Mouse (Mus musculus): ENCODE measurements around the gene Gm45844. TPM values are rescaled to one million over a fixed set of nuclear protein-coding genes. Genes with fewer than 3 reads are reported as not detected.
A peak's percentile ranks its signal among the peaks of the same experiment; 100 is the strongest.
"Not testable (repeated sequence)": the region's sequence is repeated elsewhere in the genome, so short reads cannot be mapped to it uniquely, and the experiment has no call there.

Gm45844 gene
- 2.3 and 3.1 TPM in 2 replicates for polyA plus RNA-seq (2015; fragmentation: Nextera tagmentation; extraction: Ambion mirVana)

DNA sequence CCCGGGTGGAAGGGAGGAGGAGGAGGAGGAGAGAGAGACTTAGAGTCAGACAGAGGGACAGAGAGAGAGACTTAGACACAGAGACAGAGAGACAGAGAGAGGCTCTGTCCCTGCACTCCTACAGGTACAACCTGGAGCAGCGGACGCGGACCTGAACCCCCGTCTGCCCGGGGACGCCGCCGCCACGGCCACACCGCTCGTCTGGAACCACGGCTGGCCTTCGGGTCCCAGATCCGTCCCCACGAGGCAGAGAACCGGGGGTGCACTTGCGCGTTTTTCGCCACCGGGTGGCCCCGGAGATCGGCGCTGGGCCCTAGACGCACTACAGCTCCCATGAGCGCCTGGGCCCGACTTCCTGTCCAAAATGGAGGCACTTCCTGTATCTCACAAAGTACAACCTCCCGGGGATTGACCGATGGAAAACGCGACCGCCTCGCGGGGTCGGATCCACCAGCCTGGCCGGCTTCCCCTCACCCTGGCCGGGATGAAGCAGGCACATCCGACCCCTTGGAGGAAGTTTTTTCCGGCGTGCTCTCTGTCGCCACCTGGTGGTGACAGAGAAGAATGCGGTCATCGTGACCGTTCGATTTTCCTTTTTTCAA, at the start of gene Gm45844:
Gm45844 (minus strand) TSS at position 324 of the 602 bp plus-strand sequence.
- H3K27ac ChIP-seq (ENCODE audit: low read length): 0 out of 2 replicates have a peak within 1 kb of the TSS, but pooled peaks have one; percentile 3
- 44% methylated on average over 45 of the region's 45 CpGs for WGBS
- H3K9me3 ChIP-seq (replicated peaks; ENCODE audit: control insufficient read depth, low read length); H3K4me1 ChIP-seq (ENCODE audit: control insufficient read depth, insufficient read depth, low read length); H3K36me3 ChIP-seq (ENCODE audit: control insufficient read depth, insufficient read depth); H3K27me3 ChIP-seq (ENCODE audit: control insufficient read depth, insufficient read depth, low read length): not testable (repeated sequence)
- ATAC-seq (replicated peaks; ENCODE audit: extremely low read depth, insufficient read depth, low FRiP score): peak; percentile 99
- peak within 1 kb of the TSS; percentile 35 for H3K4me2 ChIP-seq (ENCODE audit: low read depth, low read length)
- H3K9ac ChIP-seq (ENCODE audit: low read length): peak within 1 kb of the TSS; percentile 49
- peak within 1 kb of the TSS; percentile 33 for H3K4me3 ChIP-seq (ENCODE audit: low read length)

DNA sequence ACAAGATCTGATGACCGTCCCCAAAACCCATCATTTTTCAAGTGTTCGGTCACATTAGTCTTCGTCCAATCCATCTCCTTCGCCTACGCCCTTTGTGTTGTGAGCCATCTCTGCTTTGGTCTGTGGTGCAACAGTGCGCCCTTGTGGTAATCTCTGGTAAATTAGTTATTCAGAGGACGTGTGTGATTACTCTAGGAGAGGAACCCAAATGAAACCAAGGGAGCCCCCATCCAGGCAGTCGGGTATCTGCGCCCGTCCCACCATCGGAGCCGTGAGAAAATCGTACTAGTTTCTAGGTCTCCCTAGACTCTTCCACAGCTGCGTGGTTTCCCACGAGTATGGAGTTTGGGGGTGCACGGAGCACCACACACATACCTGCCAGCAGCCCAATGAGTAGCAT, 17.5 kb upstream of the Gm45844 start:
- H3K27me3 ChIP-seq (ENCODE audit: control insufficient read depth, insufficient read depth, low read length): no peaks in the 10 kb centered on the region
- ATAC-seq (replicated peaks; ENCODE audit: extremely low read depth, insufficient read depth, low FRiP score): no peak
- no peak overlapping the region for H3K4me2 ChIP-seq (ENCODE audit: low read depth, low read length)
- H3K4me1 ChIP-seq (ENCODE audit: control insufficient read depth, insufficient read depth, low read length): peaks cover 3% of the 10 kb centered on the region; the same call in 1 of the 2 replicates
- H3K36me3 ChIP-seq (ENCODE audit: control insufficient read depth, insufficient read depth): peaks cover 35% of the 10 kb centered on the region
- 77% methylated on average over 16 of the region's 16 CpGs for WGBS
- H3K9me3 ChIP-seq (replicated peaks; ENCODE audit: control insufficient read depth, low read length): no peaks in the 10 kb centered on the region
- H3K27ac ChIP-seq (ENCODE audit: low read length): no peak overlapping the region
- no peak overlapping the region for H3K4me3 ChIP-seq (ENCODE audit: low read length)
- H3K9ac ChIP-seq (ENCODE audit: low read length): no peak overlapping the region

DNA sequence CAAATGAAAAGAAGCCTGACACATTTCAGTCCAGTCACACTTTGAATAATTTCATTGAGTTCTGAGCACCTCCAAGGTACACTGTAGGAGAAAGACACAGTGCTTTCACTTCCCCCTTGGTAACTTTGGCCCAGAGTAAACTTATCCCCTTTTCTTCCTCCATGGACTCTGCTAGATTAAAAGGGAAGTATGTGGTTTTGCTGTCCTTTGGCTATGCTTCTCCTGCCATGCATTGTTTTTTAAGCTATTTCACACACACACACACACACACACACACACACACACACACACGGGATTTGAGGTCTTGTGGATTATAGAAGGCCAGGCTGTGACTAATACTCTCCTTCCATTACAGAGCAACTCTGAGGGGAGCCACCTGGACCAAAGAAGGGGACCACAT, 3.3 kb upstream of the Gm45844 start:
- Histone ChIP-seq H3K9me3 (replicated peaks; ENCODE audit: control insufficient read depth, low read length) (peaks cover 3% of the 10 kb centered on the region), H3K9ac (ENCODE audit: low read length) (no peak overlapping the region), H3K4me3 (ENCODE audit: low read length) (no peak overlapping the region), H3K4me2 (ENCODE audit: low read depth, low read length) (no peak overlapping the region), H3K36me3 (ENCODE audit: control insufficient read depth, insufficient read depth) (peaks cover 16% of the 10 kb centered on the region), H3K4me1 (ENCODE audit: control insufficient read depth, insufficient read depth, low read length) (no peaks in the 10 kb centered on the region), H3K27me3 (ENCODE audit: control insufficient read depth, insufficient read depth, low read length) (no peaks in the 10 kb centered on the region), H3K27ac (ENCODE audit: low read length) (no peak overlapping the region)
- no peak for ATAC-seq (replicated peaks; ENCODE audit: extremely low read depth, insufficient read depth, low FRiP score)
- 70% methylated on average over 1 of the region's 1 CpGs for WGBS

DNA sequence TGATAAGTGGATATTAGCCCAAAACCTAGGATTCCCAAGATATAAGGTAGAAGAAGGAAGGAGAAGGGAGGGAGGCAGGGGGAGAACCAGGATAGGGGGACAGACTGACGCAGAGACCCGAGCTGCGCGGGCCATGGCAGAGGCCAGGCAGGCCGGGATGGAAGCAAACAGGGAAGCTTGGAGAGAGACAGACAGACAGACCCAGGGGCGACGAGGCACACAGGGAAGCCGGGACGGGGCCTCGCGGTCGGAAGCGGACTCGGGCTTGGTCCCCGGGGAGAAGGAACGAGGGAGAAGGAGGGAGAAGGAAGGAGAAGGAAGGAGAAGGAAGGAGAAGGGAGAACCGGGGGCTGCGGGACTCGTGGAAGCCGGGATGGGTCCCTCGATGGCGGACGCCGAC, 533 bp downstream of the Gm45844 start:
- peak; percentile 14 for ATAC-seq (replicated peaks; ENCODE audit: extremely low read depth, insufficient read depth, low FRiP score)
- 65% methylated on average over 23 of the region's 24 CpGs for whole genome bisulfite sequencing
- H3K36me3 ChIP-seq (ENCODE audit: control insufficient read depth, insufficient read depth); H3K27me3 ChIP-seq (ENCODE audit: control insufficient read depth, insufficient read depth, low read length); H3K9me3 ChIP-seq (replicated peaks; ENCODE audit: control insufficient read depth, low read length); H3K4me1 ChIP-seq (ENCODE audit: control insufficient read depth, insufficient read depth, low read length): not testable (repeated sequence)
- Histone ChIP-seq H3K4me3 (ENCODE audit: low read length) (peak overlapping the region; percentile 33), H3K4me2 (ENCODE audit: low read depth, low read length) (peak overlapping the region; percentile 35), H3K27ac (ENCODE audit: low read length) (0 out of 2 replicates have a peak overlapping the region, but pooled peaks have one; percentile 3), H3K9ac (ENCODE audit: low read length) (peak overlapping the region; percentile 49)

DNA sequence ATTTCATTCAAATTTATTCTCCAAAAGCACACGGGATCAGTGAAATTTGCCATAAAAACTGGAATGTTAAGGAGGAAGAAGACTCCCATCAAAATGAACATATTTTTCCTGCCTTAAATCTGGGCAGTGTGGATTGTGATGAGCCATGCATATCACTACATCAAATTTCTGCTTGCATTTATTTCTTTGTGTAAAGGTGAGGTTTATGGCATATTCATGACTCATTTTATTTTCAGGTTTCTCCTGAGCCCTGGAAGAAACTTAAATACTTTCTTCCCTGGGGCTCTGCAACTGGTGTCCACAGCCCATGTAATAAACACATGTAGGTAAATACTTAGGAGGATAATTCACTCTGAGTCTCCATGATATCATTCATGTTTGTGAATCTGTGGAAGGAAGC, 30.9 kb downstream of the Gm45844 start, which contains the start of gene Vmn2r29:
Vmn2r29 (minus strand) TSS at position 101 of the 400 bp plus-strand sequence.
- H3K27ac ChIP-seq (ENCODE audit: low read length); H3K9me3 ChIP-seq (replicated peaks; ENCODE audit: control insufficient read depth, low read length); H3K9ac ChIP-seq (ENCODE audit: low read length); H3K4me1 ChIP-seq (ENCODE audit: control insufficient read depth, insufficient read depth, low read length); H3K4me3 ChIP-seq (ENCODE audit: low read length); ATAC-seq (replicated peaks; ENCODE audit: extremely low read depth, insufficient read depth, low FRiP score); H3K27me3 ChIP-seq (ENCODE audit: control insufficient read depth, insufficient read depth, low read length); H3K4me2 ChIP-seq (ENCODE audit: low read depth, low read length); H3K36me3 ChIP-seq (ENCODE audit: control insufficient read depth, insufficient read depth): not testable (repeated sequence)
- WGBS: no CpG with 5 or more reads among the region's 1 CpGs

DNA sequence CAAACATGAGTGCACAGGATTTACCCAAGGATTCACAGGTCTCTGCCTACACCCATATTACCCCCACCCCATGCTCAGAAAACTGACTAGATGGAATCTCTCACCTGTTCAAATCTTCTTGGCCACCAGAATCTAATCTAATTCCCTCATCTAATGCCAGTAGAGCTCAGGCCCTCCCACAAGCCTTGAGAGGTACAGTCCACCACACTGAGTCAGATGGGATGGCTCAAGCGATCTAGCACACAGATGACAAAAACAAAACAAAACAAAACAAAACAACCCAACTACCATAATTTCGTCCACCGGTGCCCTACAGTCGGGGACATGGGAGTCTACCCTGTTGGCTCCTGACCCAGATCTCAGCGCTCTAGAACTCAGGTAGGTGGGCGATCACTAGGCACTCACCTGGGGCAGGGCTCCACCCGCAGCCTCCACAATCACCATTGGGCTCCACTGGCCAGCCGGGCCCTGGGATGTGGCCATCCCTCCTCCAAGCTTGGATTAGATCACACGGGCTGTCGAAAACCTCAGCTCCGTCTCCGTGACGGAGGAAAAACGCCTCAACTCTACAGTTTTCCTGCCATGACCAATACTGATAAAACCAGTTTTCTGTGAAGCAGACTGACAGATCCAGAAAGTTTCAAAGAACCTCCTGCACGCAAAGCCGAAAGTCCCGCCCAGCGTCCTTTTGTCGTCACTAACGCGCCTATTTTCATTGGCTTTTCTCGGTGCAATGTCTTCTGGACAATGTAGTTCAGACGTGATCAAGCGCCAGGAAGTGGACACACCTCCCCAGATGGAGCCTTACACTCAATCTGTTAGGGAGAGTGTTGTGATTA, 68.6 kb downstream of the Gm45844 start, which contains the start of gene Zfp772:
Zfp772 (minus strand) TSS at position 686 of the 839 bp plus-strand sequence.
- WGBS: 2% methylated on average over 24 of the region's 24 CpGs
- not testable (repeated sequence) for ATAC-seq (replicated peaks; ENCODE audit: extremely low read depth, insufficient read depth, low FRiP score); H3K4me1 ChIP-seq (ENCODE audit: control insufficient read depth, insufficient read depth, low read length); H3K36me3 ChIP-seq (ENCODE audit: control insufficient read depth, insufficient read depth); H3K9me3 ChIP-seq (replicated peaks; ENCODE audit: control insufficient read depth, low read length); H3K27ac ChIP-seq (ENCODE audit: low read length); H3K27me3 ChIP-seq (ENCODE audit: control insufficient read depth, insufficient read depth, low read length)
- peak within 1 kb of the TSS; percentile 59 for H3K4me3 ChIP-seq (ENCODE audit: low read length)
- H3K9ac ChIP-seq (ENCODE audit: low read length): peak within 1 kb of the TSS; percentile 68
- H3K4me2 ChIP-seq (ENCODE audit: low read depth, low read length): peak within 1 kb of the TSS; percentile 68

DNA sequence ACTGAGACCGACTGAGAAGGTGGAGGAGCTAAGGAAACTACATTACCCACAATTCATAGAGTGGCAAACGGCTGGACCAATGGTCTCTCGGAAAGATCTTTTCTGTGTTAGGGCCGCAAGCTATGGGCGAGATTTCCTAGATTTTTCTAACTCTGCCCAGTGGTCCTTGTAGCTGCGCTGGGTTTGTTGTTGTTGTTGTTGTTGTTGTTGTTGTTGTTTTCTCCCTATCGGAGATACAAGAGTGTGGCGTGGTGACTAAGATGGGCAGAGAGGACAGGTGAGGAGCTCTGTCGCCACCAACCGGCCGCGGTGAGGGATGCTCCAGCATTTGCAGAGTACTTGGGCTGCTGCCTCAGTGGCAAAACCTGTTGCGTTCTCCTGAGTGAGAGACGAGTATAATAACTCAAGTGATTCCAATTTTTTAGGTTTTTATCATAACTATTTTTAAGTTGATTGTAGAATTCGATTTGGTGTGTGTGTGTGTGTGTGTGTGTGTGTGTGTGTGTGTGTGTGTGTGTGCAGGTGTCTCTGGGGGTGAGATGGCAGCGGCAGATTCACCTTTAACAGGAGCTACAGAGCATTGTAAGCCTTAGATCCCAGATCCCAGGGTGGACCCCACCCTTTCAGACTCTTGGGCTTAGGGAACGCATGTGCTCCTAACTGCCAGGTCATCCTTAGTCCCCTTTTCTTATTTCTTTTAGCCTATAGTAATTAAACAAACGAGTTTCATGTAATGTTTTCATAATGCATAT, 89.7 kb downstream of the Gm45844 start:
- H3K9ac ChIP-seq (ENCODE audit: low read length): peak overlapping the region; percentile 25; the same call in 1 of the 2 replicates
- ATAC-seq (replicated peaks; ENCODE audit: extremely low read depth, insufficient read depth, low FRiP score): peak; percentile 87

DNA sequence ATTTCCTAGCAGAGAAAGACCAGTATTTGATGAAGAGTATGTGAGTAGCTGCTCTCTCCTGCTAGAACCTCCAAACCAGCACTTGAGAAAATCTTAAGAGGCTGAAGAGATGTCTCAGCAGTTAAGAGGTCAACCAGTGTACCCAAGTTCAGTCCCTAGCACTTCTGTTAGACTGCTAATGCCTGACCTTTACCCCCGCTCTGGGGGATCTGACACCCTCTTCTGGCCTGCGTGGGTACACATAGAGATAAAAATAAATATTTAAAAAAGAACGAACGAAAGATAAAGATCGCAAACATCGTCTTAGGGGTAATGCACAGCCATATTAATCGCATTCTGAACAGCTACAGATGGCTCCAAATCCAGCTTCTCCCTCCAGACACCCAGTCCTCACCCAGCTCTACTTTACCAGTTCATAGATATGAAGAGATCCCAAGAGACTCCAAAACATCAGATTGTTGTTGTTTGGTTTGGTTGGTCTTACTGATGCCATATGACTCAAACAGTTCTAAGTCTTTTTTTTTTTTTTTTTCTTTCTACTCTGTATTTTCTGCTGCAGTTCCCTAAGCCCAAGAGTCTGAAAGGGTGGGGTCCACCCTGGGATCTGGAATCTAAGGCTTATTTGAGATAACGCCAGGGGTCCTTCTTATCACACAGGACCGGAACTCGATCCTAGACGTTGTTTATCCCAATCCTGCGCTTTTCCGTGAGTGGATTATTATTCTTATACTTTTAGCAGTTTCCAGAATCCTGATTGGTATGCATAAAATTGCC, 90.5 kb downstream of the Gm45844 start:
- H3K36me3 ChIP-seq (ENCODE audit: control insufficient read depth, insufficient read depth): peaks cover 2% of the 10 kb centered on the region; the same call in 1 of the 2 replicates
- no peaks in the 10 kb centered on the region for H3K9me3 ChIP-seq (replicated peaks; ENCODE audit: control insufficient read depth, low read length)
- H3K4me3 ChIP-seq (ENCODE audit: low read length): peak overlapping the region; percentile 74
- WGBS: 28% methylated on average over 13 of the region's 13 CpGs
- H3K9ac ChIP-seq (ENCODE audit: low read length): peak overlapping the region; percentile 25; the same call in 1 of the 2 replicates
- no peak overlapping the region for H3K27ac ChIP-seq (ENCODE audit: low read length)
- no peaks in the 10 kb centered on the region; the same call in 1 of the 2 replicates for H3K4me1 ChIP-seq (ENCODE audit: control insufficient read depth, insufficient read depth, low read length)
- H3K27me3 ChIP-seq (ENCODE audit: control insufficient read depth, insufficient read depth, low read length): no peaks in the 10 kb centered on the region
- peak overlapping the region; percentile 70 for H3K4me2 ChIP-seq (ENCODE audit: low read depth, low read length)
- peak; percentile 49; the same call in 1 of the 2 replicates for ATAC-seq (replicated peaks; ENCODE audit: extremely low read depth, insufficient read depth, low FRiP score)

More for the DNA sequence above, 89.7 kb downstream of the Gm45844 start:
- H3K9me3 ChIP-seq (replicated peaks; ENCODE audit: control insufficient read depth, low read length): no peaks in the 10 kb centered on the region
- H3K4me3 ChIP-seq (ENCODE audit: low read length): peak overlapping the region; percentile 74
- H3K36me3 ChIP-seq (ENCODE audit: control insufficient read depth, insufficient read depth): no peaks in the 10 kb centered on the region
- peak overlapping the region; percentile 70 for H3K4me2 ChIP-seq (ENCODE audit: low read depth, low read length)
- no peak overlapping the region for H3K27ac ChIP-seq (ENCODE audit: low read length)
- H3K4me1 ChIP-seq (ENCODE audit: control insufficient read depth, insufficient read depth, low read length): no peaks in the 10 kb centered on the region; the same call in 1 of the 2 replicates
- WGBS: 9% methylated on average over 18 of the region's 18 CpGs
- no peaks in the 10 kb centered on the region for H3K27me3 ChIP-seq (ENCODE audit: control insufficient read depth, insufficient read depth, low read length)
